Mouse (Mus musculus) right cerebral cortex, adult 18-20 months (tissue): ENCODE results near the gene Lama5.

Source experiments
- DNase-seq: peaks from one replicate; pipeline ENCODE4 v3.0.0; 2022; ENCODE audit warnings: mixed read lengths

The Lama5 gene

GRCm38 (mm10) chr2:180222250-180222649 is 3.4 kb downstream of the Lama5 start:
- DNase-seq = no peak

- DNase-seq = no peak
Observed at GRCm38 (mm10) chr2:180221051-180221450, 4.6 kb downstream of the Lama5 start.

GRCm38 (mm10) chr2:180220165-180220564 is 5.5 kb downstream of the Lama5 start:
- no peak for DNase-seq

GRCm38 (mm10) chr2:180219145-180219943 is 6.3 kb downstream of the Lama5 start:
- no peak for DNase-seq

- no peak for DNase-seq
Observed at GRCm38 (mm10) chr2:180218677-180219076, 7.0 kb downstream of the Lama5 start.

GRCm38 (mm10) chr2:180218241-180218640 is 7.4 kb downstream of the Lama5 start:
- DNase-seq = no peak

- peak; percentile 37 for DNase-seq
Observed at GRCm38 (mm10) chr2:180217587-180217986, 8.1 kb downstream of the Lama5 start.

- no peak for DNase-seq
Observed at GRCm38 (mm10) chr2:180216921-180217320, 8.7 kb downstream of the Lama5 start.

GRCm38 (mm10) chr2:180215951-180216350 is 9.7 kb downstream of the Lama5 start:
- no peak for DNase-seq

- DNase-seq = no peak
Observed at GRCm38 (mm10) chr2:180215011-180215461, 10.6 kb downstream of the Lama5 start.

- DNase-seq = no peak
Observed at GRCm38 (mm10) chr2:180214352-180214978, 11.2 kb downstream of the Lama5 start.

- no peak for DNase-seq
Observed at GRCm38 (mm10) chr2:180212255-180212654, 13.4 kb downstream of the Lama5 start.

GRCm38 (mm10) chr2:180208976-180209375 is 16.7 kb downstream of the Lama5 start:
- DNase-seq = no peak

GRCm38 (mm10) chr2:180207840-180208239 is 17.8 kb downstream of the Lama5 start:
- DNase-seq = no peak

GRCm38 (mm10) chr2:180205956-180206280 is 19.7 kb downstream of the Lama5 start:
- no peak for DNase-seq

GRCm38 (mm10) chr2:180205083-180205955 is 20.3 kb downstream of the Lama5 start:
- DNase-seq = no peak

GRCm38 (mm10) chr2:180204501-180204900 is 21.2 kb downstream of the Lama5 start:
- DNase-seq = no peak

- DNase-seq = no peak
Observed at GRCm38 (mm10) chr2:180202805-180203204, 22.9 kb downstream of the Lama5 start.

GRCm38 (mm10) chr2:180202263-180202662 is 23.4 kb downstream of the Lama5 start:
- DNase-seq = no peak

GRCm38 (mm10) chr2:180201303-180201702 is 24.4 kb downstream of the Lama5 start:
- no peak for DNase-seq

- no peak for DNase-seq
Observed at GRCm38 (mm10) chr2:180200681-180201080, 25.0 kb downstream of the Lama5 start.

GRCm38 (mm10) chr2:180198782-180199181 is 26.9 kb downstream of the Lama5 start:
- DNase-seq = no peak

- DNase-seq = no peak
Observed at GRCm38 (mm10) chr2:180197323-180198037, 28.2 kb downstream of the Lama5 start.
